Mouse (Mus musculus) bone marrow macrophage, adult 2 months (primary cell): ENCODE measurements around the gene Cotl1.

Experiments used
- CTCF ChIP-seq: IDR thresholded peaks from 2 replicates; pipeline ENCODE4 v1.5.1; 2012; ENCODE audit warnings: low read depth, mild to moderate bottlenecking, low read length, moderate library complexity
- POLR2A ChIP-seq: IDR thresholded peaks from 2 replicates; pipeline ENCODE4 v1.6.1; 2012; ENCODE audit warnings: mild to moderate bottlenecking, low read depth, low read length, borderline replicate concordance

DNA sequence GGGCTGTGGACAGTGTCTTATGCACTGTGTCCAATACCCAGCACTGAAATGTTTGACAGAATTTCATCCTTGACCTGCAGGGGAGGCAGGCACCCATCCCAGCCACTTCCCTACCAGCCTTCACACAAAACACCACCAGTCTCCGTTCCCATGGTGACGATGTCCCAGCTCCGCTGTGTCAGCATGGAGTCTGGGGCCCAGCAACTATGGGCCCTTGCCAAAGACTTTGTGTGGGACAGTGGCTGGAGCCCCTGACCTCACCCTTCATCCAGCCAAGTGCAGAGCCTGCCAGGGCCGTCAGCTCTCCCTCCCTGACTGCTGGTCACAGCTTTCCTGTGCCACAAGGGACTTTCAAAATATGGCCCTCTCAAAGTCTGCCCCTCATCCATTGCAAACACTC lies 16.2 kb downstream of the Cotl1 start:
- TF ChIP-seq POLR2A (no peak), CTCF (no peak)
